Mouse (Mus musculus): ENCODE measurements at regions not wholly inside any gene's neighbourhood (a gene's known extent, or its start where the extent isn't known, plus 50 kb on each side); places are given as distances from the start of the nearest gene placed in this dataset.

- no peak for DNase-seq (ENCODE audit: low read depth)
Observed at GRCm38 (mm10) chr3:105376346-105376745, 75.8 kb upstream of the Kcnd3 start.

- no peak for DNase-seq (ENCODE audit: low read depth)
Observed at GRCm38 (mm10) chr3:105380818-105381217, 71.3 kb upstream of the Kcnd3 start.

- peak; percentile 42 for DNase-seq (ENCODE audit: low read depth)
Observed at GRCm38 (mm10) chr3:105392611-105393514, 59.3 kb upstream of the Kcnd3 start.
